Mouse (Mus musculus): ENCODE measurements around the gene Vill.

Vill gene

GRCm38 (mm10) chr9:119034676-119035665 lies 17.6 kb upstream of the Vill start:
- no peak for DNase-seq (ENCODE audit: low spot score)

- DNase-seq (ENCODE audit: low spot score), result peak; percentile 70
Observed at GRCm38 (mm10) chr9:119035836-119036235, 16.7 kb upstream of the Vill start.

- DNase-seq (ENCODE audit: low spot score), result no peak
Observed at GRCm38 (mm10) chr9:119037076-119037730, 15.4 kb upstream of the Vill start.

DNA sequence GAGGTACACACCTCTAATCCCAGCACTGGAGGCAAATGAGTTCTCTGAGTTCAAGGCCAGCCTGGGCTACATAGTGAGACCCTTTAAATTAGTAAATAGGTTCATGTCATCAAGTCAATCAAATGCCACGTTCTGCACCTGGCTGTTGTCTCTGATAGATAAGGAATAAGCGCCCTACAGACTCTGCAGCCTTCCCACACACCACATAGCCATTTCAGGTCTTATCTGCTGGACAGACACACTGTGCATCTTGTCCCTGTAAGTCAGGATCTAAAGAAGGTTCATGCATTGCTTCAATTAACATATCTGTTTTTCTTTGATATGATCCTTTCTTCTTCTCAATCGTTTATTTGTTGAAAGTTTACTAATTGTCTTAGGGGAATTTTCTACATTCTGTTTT lies 14.0 kb upstream of the Vill start:
- no peak for DNase-seq (ENCODE audit: low spot score)

DNA sequence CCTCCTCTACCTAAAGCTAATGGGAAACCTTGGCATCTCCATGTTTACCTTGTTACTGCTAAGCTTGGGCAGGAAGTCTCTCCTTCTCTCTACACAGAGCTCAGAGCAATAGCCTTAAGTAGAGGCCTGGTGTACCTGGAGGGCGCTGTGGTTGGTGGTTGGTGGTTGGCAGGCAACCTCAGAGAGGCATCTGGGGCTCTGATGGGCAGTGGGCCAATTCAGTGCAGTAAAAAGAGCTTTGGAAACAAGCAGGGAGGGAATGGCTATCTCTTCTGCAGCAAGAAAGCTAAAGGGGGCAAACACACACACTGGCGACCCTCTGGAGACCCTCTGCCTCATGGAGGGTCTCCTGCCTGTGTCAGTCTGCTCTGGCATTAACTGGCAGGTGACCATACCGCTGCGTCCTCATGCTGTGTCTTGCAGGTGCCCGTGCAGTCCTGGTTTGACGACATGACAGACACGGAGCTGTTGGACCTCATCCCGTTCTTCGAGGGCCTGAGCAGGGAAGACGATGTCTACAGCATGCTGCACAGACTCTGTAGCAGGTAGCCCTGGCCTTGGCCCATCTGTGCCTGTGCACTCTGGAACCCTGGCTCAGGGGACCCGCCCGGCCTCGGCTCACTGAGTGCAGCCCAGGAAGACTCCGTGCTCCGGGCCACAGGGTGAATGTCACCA lies 12.3 kb upstream of the Vill start:
- DNase-seq (ENCODE audit: low spot score), result no peak

GRCm38 (mm10) chr9:119048182-119048903 lies 4.2 kb upstream of the Vill start:
- DNase-seq (ENCODE audit: low spot score), result no peak

DNA sequence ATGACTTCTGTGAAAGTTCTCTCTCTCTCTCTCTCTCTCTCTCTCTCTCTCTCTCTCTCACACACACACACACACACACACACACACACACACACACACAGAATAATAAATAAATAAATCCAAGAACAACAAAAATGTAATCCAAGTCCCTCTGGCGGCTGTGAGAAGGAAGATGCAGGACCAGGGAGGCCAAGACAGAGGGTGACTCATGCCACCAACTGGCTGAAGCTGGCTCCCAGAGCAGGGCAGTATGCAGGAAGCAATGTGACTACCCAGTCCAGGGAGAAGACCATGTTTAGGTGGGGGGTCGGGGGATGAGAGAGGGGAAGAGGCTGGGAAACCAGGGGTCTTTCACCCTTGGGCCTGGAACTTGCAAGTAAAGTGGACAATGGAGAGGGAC lies 1.4 kb upstream of the Vill start:
- DNase-seq (ENCODE audit: low spot score), result peak; percentile 59

- no peak for DNase-seq (ENCODE audit: low spot score)
Observed at GRCm38 (mm10) chr9:119053964-119054576, 1.5 kb downstream of the Vill start.

DNA sequence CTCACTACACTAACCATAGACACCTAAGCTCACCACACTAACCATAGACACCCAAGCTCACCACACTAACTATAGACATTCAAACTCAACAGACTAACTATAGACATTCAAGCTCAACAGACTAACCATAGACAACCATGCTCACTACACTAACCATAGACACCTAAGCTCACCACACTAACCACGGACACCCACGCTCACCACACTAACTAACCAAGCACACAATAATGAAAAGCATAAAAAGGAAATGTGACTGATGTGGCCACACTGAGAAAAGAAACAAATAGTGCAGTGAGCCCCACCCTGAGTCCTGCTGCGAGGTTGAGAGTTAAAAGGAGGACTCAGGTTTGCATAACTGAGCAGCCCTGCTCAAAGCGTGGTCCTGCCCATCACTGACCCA lies 2.8 kb downstream of the Vill start:
- no peak for DNase-seq (ENCODE audit: low spot score)

- no peak for DNase-seq (ENCODE audit: low spot score)
Observed at GRCm38 (mm10) chr9:119058245-119058644, 5.7 kb downstream of the Vill start.

DNA sequence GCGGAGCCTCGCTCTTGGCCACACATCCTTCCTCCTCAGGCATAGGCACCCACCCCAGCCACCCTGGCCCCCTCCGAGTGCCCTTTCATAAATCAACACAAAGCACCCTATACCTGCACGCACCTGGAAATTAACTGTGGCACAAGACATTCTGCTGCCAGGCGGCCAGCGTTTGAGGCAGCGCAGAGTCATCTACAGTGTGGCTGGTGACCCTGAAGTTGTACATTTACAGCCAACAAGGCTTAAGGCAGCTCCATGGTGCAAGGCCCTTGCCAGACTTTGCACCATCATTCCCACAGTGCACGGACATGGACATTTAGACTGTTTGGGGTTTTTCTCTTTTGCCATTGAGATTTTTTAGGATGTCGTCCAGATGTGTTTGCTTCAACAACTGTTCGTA lies 8.1 kb downstream of the Vill start:
- no peak for DNase-seq (ENCODE audit: low spot score)

GRCm38 (mm10) chr9:119063036-119063644 lies 10.6 kb downstream of the Vill start:
- no peak for DNase-seq (ENCODE audit: low spot score)

DNA sequence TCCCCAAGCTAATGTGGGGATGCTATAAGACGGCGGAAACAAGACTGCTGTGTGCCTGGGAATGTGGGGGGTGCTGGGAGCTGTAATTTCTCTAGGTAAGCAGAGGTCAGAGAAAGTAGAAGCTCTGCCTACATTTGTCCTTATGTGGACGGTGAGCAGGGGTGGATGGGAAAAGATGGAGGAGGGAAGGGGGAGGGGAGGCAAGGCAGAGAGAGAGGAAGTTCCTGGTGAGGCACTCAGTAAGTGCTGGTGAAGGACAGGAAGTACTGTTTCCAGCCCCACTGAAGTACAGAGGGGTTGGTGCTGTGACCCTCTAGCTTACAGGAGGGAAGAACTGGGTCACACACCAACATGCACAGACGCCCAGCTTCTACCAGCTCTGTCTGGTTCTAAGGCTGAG lies 11.7 kb downstream of the Vill start:
- no peak for DNase-seq (ENCODE audit: low spot score)

GRCm38 (mm10) chr9:119067601-119068000 lies 15.0 kb downstream of the Vill start:
- DNase-seq (ENCODE audit: low spot score), result peak; percentile 85

GRCm38 (mm10) chr9:119068266-119068665 lies 15.7 kb downstream of the Vill start:
- peak; percentile 46 for DNase-seq (ENCODE audit: low spot score)

GRCm38 (mm10) chr9:119070173-119070825 lies 17.7 kb downstream of the Vill start:
- no peak for DNase-seq (ENCODE audit: low spot score)

DNA sequence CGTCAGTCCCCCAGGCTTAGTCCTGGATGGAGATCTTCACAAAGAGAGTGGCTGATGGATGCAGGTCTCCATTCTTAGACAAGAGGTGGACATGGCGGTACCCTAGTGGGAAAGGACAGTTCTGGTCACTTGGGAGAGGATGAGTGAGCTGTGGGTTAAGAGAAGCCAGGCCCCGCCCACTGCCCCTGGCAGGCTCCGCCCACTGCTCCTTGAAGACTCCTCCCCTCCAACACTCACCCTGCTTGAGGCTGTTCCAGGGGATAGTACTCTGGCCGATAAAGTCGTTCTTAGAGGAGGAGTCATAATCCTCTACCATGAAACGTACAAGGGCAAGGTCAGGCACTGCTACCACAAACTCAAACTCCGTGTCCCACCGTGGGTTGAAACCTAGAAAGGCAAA lies 19.2 kb downstream of the Vill start:
- no peak for DNase-seq (ENCODE audit: low spot score)

GRCm38 (mm10) chr9:119073184-119073895 lies 20.8 kb downstream of the Vill start:
- no peak for DNase-seq (ENCODE audit: low spot score)

- DNase-seq (ENCODE audit: low spot score), result no peak
Observed at GRCm38 (mm10) chr9:119075685-119076084, 23.1 kb downstream of the Vill start.

Measured in urinary bladder, postnatal 14 days (tissue).